Mouse (Mus musculus) C2C12 (cell line): Measurements from ENCODE around the gene Gm45711.

Source experiments
- CEBPB ChIP-seq: IDR thresholded peaks from one replicate; pipeline ENCODE4 v1.6.1; 2011; ENCODE audit warnings: low read depth, mild to moderate bottlenecking, control low read depth, moderate library complexity
- CTCF ChIP-seq: IDR thresholded peaks from one replicate; pipeline ENCODE4 v1.5.1; 2011; ENCODE audit not compliant: control insufficient read depth, insufficient read depth, insufficient read length
- FOSL1 ChIP-seq: IDR thresholded peaks from one replicate; pipeline ENCODE4 v1.8.0; 2011; ENCODE audit warnings: mild to moderate bottlenecking, low read length; ENCODE audit not compliant: poor library complexity, insufficient read depth, severe bottlenecking
- MAX ChIP-seq: IDR thresholded peaks from one replicate; pipeline ENCODE4 v1.6.1; 2011; ENCODE audit warnings: mild to moderate bottlenecking, control low read depth
- MYOD1 ChIP-seq: IDR thresholded peaks from one replicate; pipeline ENCODE4 v1.6.1; 2011; ENCODE audit warnings: low read depth; ENCODE audit not compliant: control insufficient read depth, insufficient read length
- USF1 ChIP-seq: IDR thresholded peaks from one replicate; pipeline ENCODE4 v1.6.1; 2011; ENCODE audit warnings: low read depth, mild to moderate bottlenecking, control low read depth, moderate library complexity

DNA sequence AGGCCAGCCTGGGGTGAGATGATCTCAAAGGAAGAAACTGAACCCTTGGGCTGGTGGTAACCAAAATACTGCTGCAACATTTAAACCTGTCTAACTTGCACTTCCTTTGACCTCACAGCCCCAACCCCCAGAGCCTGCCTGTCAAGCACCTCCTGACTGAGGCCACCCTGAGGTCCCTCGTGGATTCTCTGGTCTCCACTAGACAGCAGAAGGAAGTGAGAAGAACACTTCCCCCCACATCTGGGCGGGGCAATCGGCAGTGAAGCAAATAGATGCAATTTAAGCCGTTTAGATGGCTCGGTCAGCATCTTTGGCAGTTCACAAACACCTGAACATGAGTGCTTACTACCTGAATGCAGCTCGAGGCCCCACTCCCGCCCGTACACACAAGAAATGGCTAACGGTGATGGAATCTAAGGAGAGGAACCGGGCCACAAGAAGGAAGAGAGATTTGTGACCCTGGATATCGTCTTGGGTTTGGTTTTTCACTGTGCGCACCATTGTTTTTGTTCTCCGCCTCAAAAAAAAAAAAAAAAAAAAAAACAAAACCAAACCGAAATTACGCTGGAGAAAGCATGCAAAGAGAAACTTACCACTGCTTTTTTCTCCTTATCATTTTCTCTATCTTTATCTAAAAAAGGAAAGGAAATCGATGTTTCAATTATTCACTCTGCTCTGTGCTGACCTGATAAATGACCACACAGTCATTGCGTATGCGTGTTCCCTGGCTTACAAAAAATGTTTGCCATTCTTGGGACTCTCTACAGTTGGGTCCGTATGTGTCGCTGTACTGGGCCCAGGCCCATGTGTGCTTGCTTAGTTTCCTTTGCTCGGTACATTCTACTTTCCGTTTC is 62.6 kb downstream of the Gm45711 start:
- TF ChIP-seq CTCF (no peak), CEBPB (no peak), USF1 (no peak), MAX (no peak), MYOD1 (no peak), FOSL1 (no peak)
